Mouse (Mus musculus) bone marrow macrophage, adult 2 months (primary cell): Measurements from ENCODE around the gene 2410002F23Rik.
"Not testable (repeated sequence)": the region's sequence is repeated elsewhere in the genome, so short reads cannot be mapped to it uniquely, and the experiment has no call there.

Experiments
- CTCF ChIP-seq: IDR thresholded peaks from 2 replicates; pipeline ENCODE4 v1.5.1; 2012; ENCODE audit warnings: low read depth, mild to moderate bottlenecking, low read length, moderate library complexity
- POLR2A ChIP-seq: IDR thresholded peaks from 2 replicates; pipeline ENCODE4 v1.6.1; 2012; ENCODE audit warnings: mild to moderate bottlenecking, low read depth, low read length, borderline replicate concordance

DNA sequence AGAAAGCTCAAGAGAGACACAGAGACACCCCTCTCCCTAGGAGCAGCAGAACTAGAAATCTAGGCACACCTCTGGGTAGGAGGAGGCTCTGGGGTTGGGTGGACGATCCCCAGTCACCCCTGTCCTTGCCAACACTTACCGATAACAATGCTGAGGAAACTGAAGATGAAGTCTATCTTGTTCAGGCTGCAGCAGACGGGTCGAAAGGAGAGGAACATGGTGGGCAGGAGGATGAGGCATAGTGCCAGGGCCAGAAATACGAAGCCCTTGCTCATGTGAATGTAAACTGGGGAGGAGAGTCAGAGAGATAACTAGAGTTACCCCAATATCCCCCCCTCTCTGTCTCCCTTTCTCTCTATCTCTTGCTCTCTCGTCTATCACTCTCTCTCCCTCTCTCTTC lies 24.2 kb upstream of the 2410002F23Rik start:
- not testable (repeated sequence) for TF ChIP-seq CTCF, POLR2A
